Mouse (Mus musculus): ENCODE measurements around the gene Mlycd.

The Mlycd gene

GRCm38 (mm10) chr8:119430690-119431089 is 36.0 kb downstream of the Mlycd start:
- in situ Hi-C loops (cut with MboI, MseI): no loop called here

DNA sequence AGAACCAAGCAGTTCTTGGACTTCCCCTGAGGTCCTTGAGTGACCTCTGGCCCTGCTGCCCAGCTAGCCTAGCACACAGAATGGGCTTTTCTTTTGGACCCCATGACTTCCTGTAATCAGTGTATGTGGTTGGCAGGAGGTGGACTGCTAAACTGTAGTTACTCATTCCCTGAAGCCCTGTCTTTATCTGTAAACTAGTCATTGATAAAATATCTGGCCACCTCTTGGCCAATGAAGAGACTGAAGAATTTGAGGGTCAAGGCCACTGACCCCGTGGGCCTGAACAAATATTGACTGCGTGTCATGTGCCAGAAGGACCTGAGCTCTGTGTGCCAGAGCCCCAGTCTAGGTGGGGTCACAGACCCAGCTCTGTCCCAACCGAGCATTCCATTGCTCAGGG is 37.7 kb downstream of the Mlycd start:
- in situ Hi-C loops (cut with MboI, MseI): no loop called here

- in situ Hi-C loops (cut with MboI, MseI): no loop called here
These were observed 39.0 kb downstream of the Mlycd start, which contains the start of gene Osgin1 for GRCm38 (mm10) chr8:119433582-119434174. TSS of gene Osgin1 (plus strand) at chr8:119434124.

DNA sequence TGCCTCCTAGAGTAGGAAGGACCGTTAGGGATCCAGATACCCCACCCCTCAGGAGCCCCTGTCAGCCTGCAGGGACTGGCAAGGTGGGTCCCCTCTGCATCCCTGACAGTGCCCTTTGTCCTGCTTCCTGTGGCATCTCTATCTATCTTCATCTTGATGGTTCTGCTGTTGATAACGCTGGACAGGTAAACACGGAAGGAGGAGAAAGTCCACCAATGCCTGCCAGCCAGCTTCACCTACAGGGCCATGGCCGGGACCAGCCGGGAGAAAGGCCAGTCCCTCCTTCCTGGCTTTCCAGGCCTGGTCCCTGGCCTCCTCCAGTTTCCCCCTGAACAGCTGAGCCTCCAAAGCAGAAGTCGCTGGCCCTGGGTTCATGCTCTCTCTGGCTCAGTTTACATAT is 39.9 kb downstream of the Mlycd start:
- in situ Hi-C loops (cut with MboI, MseI): no loop called here

- in situ Hi-C loops (cut with MboI, MseI): no loop called here
These were observed 40.8 kb downstream of the Mlycd start for GRCm38 (mm10) chr8:119435527-119435926.

- in situ Hi-C loops (cut with MboI, MseI): no loop called here
These were observed 41.7 kb downstream of the Mlycd start for GRCm38 (mm10) chr8:119436331-119436730.

- in situ Hi-C loops (cut with MboI, MseI): no loop called here
These were observed 42.3 kb downstream of the Mlycd start for GRCm38 (mm10) chr8:119436933-119437332.

DNA sequence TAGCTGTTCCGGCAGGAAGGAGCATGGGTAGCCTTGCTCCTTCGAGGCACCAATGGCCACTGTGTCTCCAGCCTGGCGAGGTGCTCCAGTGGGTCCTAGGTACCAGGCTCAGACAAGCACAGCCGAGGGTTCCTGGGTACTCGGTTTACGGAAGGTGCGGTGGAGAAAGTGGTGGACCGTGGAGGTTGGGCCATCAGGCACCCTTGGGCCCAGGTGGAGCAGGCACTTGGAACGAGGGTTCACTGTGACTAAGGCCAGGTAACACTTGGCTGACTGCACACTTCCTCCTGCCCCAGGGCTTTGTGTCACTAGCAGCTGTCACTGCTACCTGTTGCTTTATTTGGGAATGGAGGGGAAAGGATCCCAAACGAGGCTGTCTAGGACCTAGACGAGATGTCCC is 42.8 kb downstream of the Mlycd start:
- in situ Hi-C loops (cut with MboI, MseI): no loop called here

GRCm38 (mm10) chr8:119438876-119439275 is 44.2 kb downstream of the Mlycd start:
- in situ Hi-C loops (cut with MboI, MseI): no loop called here

GRCm38 (mm10) chr8:119439424-119439823 is 44.7 kb downstream of the Mlycd start:
- in situ Hi-C loops (cut with MboI, MseI): no loop called here

DNA sequence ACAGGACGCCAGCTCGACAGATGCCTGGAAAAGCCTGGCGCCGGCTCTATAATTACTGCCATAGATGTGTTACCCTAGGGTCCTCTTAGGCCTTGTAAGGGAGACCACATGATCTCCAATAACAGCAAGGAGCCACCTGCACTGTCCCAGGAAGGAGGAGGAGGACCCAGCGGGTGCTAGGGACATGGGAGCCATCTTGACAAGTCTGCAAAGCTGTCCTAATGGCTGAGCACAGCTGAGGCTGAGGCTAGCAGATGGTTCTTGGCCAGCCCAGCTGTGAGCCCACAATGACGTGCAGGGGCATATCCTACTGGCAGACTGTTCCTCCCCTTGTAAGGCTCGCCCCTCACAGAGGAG is 45.2 kb downstream of the Mlycd start:
- in situ Hi-C loops (cut with MboI, MseI): no loop called here

GRCm38 (mm10) chr8:119440250-119440951 is 45.7 kb downstream of the Mlycd start:
- in situ Hi-C loops (cut with MboI, MseI): no loop called here

GRCm38 (mm10) chr8:119440952-119441270 is 46.2 kb downstream of the Mlycd start:
- in situ Hi-C loops (cut with MboI, MseI): no loop called here

GRCm38 (mm10) chr8:119442013-119442412 is 47.3 kb downstream of the Mlycd start:
- in situ Hi-C loops (cut with MboI, MseI): no loop called here

GRCm38 (mm10) chr8:119442970-119443369 is 48.3 kb downstream of the Mlycd start:
- in situ Hi-C loops (cut with MboI, MseI): no loop called here

GRCm38 (mm10) chr8:119446211-119446989 is 51.7 kb downstream of the Mlycd start, which contains the start of gene Necab2:
TSS of gene Necab2 (plus strand) at chr8:119446719.
- in situ Hi-C loops (cut with MboI, MseI): loop anchor here (5.0 kb wide), 1 partner anchor 161 kb away; the partner anchor contains the start of gene Taf1c

DNA sequence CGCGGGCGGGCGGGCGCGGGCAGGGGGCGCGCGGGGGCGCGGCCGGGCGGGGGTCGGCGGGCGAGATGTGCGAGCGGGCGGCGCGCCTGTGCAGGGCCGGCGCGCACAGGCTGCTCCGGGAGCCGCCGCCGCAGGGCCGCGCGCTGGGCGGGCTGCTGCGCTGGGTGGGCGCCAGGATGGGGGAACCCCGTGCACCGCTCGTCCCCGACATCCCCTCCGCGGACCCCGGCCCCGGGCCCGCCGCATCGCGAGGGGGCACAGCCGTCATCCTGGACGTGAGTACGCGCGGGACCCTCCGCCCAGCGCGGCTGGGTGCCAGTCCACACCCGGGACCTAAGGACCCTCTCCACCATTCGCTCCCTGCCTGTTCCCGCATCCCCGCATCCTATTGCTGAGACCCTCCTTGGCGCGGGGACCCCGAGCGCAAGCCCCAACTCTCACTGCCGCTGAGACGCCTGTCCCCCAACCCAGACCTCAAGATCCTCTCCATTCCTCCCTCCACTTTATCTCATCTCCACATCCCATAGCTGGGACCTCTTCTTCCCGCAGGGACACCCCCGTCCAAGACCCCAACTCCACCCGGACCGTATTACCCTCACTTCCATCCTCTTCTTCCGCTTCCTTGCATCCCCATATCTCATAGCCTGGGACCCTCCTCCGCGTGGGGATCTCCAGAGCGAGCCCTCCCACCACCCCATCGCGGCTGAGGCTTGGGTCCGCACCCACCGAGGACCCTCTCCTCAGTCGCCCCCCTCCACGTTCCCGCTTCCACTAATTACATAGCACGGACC is 52.5 kb downstream of the Mlycd start:
- in situ Hi-C loops (cut with MboI, MseI): loop anchor here (5.0 kb wide), 1 partner anchor 160 kb away; the partner anchor contains the start of gene Taf1c

- in situ Hi-C loops (cut with MboI, MseI): loop anchor here (5.0 kb wide), 1 partner anchor 160 kb away; the partner anchor contains the start of gene Taf1c
These were observed 53.1 kb downstream of the Mlycd start for GRCm38 (mm10) chr8:119447781-119448170.

- in situ Hi-C loops (cut with MboI, MseI): loop anchor here (5.0 kb wide), 1 partner anchor 158 kb away; the partner anchor contains the start of gene Taf1c
These were observed 54.9 kb downstream of the Mlycd start for GRCm38 (mm10) chr8:119449627-119450026.

GRCm38 (mm10) chr8:119451131-119451530 is 56.5 kb downstream of the Mlycd start:
- in situ Hi-C loops (cut with MboI, MseI): no loop called here

DNA sequence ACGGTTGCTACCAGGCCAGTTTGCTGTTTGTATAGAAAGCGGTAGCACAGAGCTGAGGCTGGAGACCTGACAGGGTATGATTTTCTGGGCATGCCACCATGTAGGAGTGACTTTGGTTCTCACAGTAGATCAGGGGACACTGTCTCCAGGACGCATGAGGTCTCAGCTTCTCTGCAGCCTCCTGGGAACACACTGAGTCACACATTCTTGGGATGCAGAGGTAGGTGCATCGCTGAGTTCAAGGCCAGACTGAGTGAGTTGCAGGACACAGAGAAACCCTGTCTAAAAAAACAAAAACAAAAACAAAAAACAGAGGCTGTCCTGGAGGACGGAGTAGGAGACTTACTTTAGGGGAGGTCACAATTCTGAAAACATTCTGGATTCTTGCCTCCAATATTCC is 58.2 kb downstream of the Mlycd start:
- in situ Hi-C loops (cut with MboI, MseI): no loop called here

GRCm38 (mm10) chr8:119456045-119456444 is 61.4 kb downstream of the Mlycd start:
- in situ Hi-C loops (cut with MboI, MseI): no loop called here

Data from T-helper 1 cell (primary cell).